Mouse (Mus musculus) ovary, postnatal 36 days (tissue): ENCODE measurements around the gene Dbndd1.
A peak's percentile ranks its signal among the peaks of the same experiment; 100 is the strongest.
"Not testable (repeated sequence)": the region's sequence is repeated elsewhere in the genome, so short reads cannot be mapped to it uniquely, and the experiment has no call there.

Source experiments
- DNase-seq: peaks from one replicate; pipeline ENCODE4 v3.0.0; 2022; ENCODE audit warnings: low spot score, mixed read lengths

Dbndd1 gene

DNA sequence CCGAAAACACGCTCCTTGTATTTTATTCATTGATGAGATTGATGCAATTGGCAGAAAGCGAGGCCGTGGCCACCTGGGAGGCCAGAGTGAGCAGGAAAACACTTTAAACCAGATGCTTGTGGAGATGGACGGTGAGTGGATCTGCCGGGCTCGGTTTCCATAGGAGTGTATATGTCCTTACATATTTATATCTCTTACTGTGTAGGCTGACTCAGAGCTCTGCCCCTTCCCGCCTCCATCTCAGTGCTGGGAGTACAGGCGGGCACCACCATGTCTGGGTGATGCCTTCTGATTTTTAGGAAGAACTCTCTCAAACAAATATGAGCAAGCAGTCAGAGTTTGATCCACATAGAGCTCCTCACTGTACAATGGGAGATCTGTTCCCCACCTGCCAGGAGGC, 22.4 kb downstream of the Dbndd1 start:
- DNase-seq, result no peak

DNA sequence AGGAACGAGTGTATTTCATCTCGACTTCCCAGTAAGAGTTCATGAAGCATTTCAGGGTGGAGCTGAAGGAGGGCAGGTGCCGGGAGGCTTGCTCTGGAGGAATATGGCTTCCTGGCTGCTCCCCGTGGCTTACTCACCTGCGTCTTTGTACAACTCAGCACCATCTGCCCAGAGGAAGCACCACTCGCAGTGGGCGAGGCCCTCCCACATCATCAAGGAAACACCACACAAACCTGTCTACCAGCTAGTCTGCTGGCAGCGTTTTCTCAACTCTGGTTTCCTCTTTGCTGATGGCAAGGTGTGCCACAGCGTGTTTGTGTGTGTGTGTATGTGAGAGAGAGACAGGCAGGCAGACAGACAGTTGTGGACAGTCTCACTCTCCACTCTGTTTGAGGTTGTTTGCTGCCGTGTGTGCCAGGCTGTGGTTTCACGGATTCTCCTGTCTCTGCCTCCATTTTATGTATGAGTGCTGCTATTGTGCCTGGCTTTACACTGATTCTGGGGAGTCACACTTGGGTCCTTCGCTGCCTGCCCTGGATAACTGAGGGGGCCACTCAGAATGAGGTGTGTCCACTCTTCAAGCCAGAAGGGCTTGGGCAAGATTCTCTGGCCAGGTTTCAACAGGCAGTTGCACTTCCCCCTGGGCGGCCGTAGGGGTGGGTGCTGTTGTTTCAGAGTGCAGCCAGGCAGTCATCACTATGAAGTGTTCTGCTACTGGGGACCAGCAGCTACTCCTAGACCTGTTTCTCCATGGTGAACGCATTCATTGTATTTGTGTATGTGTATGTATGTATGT, 23.8 kb downstream of the Dbndd1 start:
- DNase-seq, result no peak

DNA sequence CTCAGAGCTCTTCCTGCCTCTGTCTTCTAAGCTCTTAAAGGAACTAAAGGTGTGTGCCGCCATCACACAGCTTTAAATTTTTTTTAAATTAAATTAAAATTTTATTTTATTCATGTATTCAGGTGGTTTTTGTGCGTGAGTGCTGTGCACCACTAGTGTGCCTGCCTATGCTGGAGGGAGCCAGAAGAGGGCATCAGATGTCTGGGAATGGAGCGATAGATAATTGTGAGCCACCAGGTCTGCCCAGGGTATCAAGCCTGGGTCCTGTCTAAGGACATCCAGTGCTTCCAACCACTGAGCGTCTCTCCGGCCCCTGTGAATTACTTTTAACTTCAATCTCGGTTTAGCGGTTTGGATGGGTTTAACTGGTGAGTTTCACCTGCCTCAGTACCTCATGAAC, 32.6 kb downstream of the Dbndd1 start:
- no peak for DNase-seq

DNA sequence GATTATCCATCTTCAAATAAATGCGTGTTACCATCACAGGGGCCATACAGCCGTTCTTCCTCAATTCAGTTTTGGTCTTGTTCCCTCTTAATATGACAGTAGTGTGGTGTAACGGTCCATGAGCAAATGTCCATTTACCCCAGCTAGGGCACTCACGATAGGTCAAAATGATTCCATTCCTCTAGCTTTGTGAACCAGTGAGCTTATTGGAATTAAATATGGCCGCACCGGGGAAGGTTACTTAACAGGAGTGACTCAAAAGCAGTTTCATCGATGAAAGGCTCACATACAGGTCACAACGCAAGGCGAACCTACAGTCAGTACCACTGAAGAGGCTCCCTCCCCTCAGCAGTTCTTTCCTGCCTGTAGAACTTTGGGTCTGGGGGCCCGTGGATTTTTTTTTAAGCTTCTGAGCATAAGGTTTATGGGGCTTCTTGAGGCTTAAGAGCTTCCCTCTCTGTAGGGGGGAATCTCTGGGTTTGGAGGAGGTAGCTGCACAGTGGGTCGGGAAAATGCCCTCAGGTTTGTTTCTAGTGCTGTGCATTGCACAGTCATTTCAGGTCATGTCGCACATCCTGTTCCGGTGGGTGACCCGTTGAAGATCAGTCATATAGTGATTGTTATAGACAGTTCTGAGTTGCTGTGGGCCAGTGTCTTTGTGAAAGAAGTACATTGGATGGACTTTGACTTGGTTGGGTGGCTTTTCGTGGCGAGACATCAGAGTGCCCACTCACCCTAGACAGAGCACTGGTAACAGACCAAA, 36.6 kb downstream of the Dbndd1 start:
- DNase-seq, result no peak

DNA sequence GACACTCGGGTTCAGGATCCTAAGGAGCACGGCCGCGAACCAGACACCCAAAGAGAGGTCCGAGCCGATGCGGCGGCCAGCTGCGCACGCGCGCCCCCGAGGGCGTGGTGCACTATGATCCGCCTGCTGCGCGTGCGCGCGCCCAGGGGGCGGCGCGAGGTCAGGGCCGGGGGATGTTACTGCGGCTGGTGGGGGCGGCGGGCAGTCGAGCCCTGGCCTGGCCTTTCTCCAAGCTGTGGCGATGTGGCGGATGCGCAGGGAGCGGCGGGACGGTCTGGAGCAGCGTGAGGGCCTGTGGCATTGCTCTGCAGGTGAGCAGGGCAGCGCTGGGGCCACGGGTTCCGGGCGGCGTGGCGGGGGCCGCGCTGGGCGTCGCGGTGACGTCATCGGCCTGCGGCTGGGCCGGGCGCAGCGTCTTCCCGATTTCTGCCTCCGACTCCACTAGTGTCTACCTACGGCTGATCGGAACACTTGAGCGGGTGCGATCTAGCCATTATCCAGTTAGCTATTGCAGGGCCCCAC, 37.5 kb downstream of the Dbndd1 start, which contains the start of gene Afg3l1:
Gene Afg3l1 (plus strand): TSS at position 167 of the 522 bp plus-strand sequence.
- DNase-seq, result peak; percentile 95

DNA sequence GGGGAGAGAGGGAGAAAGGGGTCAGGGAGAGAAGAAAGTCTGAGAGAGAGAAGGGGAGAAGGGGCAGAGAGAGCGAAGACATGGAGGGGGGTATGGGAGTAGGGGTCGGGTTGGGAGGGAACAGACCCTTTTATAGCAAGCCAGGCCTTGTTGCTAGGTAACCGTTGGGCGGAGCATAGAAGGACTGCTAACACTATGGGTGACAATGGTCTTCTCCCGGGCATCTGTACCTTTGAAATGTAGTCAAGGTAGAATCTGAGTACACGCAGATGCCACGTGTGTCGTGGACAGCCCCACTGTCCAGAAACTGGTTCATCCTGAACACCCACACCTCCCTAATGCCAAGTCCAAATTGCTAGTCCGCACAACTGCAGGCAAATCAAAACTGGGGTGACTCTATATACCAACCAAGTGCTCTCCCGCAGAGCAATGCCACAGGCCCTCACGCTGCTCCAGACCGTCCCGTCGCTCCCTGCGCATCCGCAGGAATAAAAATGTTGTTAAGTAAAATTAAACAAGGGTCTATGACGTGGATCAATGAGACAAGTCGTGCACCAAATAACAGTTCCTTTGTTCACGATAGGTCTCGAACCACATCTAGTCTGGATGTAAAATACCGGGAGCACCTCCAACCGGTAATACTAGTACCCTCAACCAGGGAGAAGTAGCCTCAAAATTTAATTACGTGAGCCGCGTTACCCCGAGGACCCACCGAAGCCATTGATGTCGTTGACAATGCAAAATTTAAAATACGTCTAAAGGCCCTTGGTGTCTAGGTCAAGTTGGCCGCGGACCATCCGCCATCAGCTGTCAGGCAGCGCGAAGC, 38.1 kb downstream of the Dbndd1 start:
- no peak for DNase-seq

DNA sequence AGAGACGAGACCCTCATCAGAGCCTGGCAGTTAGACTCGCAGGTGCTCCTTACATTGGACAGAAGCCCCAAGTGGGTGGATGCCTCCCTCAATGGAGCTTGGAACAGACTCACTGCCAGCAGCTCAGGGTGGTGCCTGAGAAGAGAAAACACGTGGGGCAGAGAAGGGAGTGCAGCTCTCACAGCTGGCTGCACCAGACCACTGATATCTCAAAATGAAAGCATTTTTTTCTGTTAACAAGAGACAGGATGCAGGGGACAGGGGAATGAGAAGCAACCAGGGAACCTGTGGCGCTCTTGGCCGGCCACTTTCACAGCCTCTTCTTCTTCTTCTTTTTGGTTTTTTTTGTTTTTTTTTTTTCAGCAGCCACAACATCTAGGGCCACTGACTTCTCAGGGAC, 40.7 kb downstream of the Dbndd1 start:
- not testable (repeated sequence) for DNase-seq

DNA sequence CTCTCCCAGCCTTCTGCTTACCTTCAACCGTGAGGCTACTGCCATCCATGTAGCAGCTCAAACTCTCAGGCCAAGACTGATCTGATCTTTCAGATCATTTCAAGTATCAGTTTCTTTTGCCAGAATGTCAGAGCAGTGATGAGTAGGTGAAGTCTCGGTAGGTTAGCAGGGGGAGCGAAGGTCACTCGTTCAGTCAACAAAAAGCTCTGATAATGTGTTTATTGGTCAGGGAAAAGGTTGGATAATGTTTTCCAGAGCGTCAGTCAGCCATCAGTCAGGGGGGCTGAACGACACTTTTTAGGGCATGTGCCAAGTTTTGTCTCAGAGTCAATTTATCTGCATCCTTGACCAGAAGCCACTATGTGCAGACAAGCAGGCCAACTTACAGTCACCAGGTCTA, 42.3 kb downstream of the Dbndd1 start:
- DNase-seq, result not testable (repeated sequence)

DNA sequence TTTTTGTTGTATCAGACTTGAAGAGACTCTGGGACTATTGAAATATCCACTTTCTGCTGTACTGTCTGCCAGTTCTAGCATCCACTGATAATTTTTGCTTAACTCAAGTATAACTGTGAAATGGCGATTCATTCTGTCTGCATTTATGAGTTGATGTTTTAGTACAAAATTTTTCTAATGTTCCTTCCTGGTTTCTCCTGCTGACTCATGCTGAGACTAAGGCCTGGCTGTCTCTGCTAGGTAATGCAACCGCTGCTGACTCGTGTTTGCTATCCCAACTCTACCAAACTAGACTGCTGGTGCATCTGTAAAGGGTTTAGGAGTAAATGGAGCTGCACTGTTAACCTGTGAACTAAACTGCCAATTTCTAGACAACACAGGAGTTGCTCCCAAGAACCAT, 47.8 kb downstream of the Dbndd1 start:
- no peak for DNase-seq

DNA sequence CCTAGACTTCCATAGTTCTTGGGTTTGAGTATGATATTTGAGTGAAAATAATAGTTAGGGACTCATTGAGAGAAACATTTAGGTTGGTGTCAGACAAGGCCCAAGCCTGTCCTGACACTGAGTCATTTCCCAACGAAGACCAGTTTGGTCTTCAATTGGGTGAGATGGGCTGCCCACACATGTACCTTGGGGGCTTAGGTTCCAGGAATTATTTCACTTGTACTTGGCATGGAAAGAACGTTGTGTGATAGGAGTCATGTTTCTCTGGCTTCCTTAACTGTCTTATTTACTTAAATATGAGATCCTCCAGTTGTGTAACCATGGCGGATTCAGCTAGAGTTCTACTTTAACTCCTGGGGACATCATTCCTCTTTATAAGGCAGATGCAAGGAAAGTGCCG, 51.6 kb downstream of the Dbndd1 start:
- DNase-seq, result no peak
